Mouse (Mus musculus): ENCODE data around the gene Tbc1d23.

GRCm38 (mm10) chr16:57267068-57267467 lies 35.8 kb upstream of the Tbc1d23 start:
- no peak for TF ChIP-seq CTCF (IDR thresholded peaks at IDR 0.05)
- TF ChIP-seq EP300 (IDR thresholded peaks at IDR 0.05), result peak; percentile 72
